Mouse (Mus musculus) hindbrain, embryonic 12.5 days (tissue): Measurements from ENCODE around the gene Tfe3. TPM values are rescaled to one million over a fixed set of nuclear protein-coding genes. Genes with fewer than 3 reads are reported as not detected.
"Not testable (repeated sequence)": the region's sequence is repeated elsewhere in the genome, so short reads cannot be mapped to it uniquely, and the experiment has no call there.

ENCODE experiments used
- ATAC-seq: fragments of 200-750 bp; cut with Nextera tagmentation; 2 replicates; pipeline ENCODE4 v1.8.0; 2017; ENCODE audit warnings: moderate TSS enrichment; ENCODE audit not compliant: low FRiP score
- H3K27ac ChIP-seq: fragments of 300-500 bp; sonication (generic); 2 replicates; pipeline ENCODE4 v1.5.1; 2016; ENCODE audit warnings: mild to moderate bottlenecking
- H3K27me3 ChIP-seq: fragments of 300-500 bp; sonication (generic); 2 replicates; pipeline ENCODE4 v1.6.1; 2016; ENCODE audit warnings: mild to moderate bottlenecking
- H3K36me3 ChIP-seq: fragments of 300-500 bp; sonication (generic); 2 replicates; pipeline ENCODE4 v1.6.1; 2016; ENCODE audit warnings: mild to moderate bottlenecking
- H3K4me1 ChIP-seq: fragments of 300-500 bp; sonication (generic); 2 replicates; pipeline ENCODE4 v1.6.1; 2016
- H3K4me2 ChIP-seq: fragments of 300-500 bp; sonication (generic); replicated peaks from 2 replicates; pipeline ENCODE4 v1.6.1; 2016; ENCODE audit warnings: mild to moderate bottlenecking
- H3K4me3 ChIP-seq: fragments of 300-500 bp; sonication (generic); 2 replicates; pipeline ENCODE4 v1.5.1; 2016; ENCODE audit warnings: mild to moderate bottlenecking
- H3K9ac ChIP-seq: fragments of 300-500 bp; sonication (generic); 2 replicates; pipeline ENCODE4 v1.6.1; 2016; ENCODE audit warnings: mild to moderate bottlenecking, moderate library complexity
- H3K9me3 ChIP-seq: fragments of 300-500 bp; sonication (generic); replicated peaks from 2 replicates; pipeline ENCODE4 v1.6.1; 2016; ENCODE audit warnings: mild to moderate bottlenecking
- WGBS: fragments of 180-500 bp; shearing (Covaris S2); methylation state at CpG from one replicate; pipeline ENCODE4 v1.1.7; 2016; 5-methylcytosine and 5-hydroxymethylcytosine counted together
- polyA plus RNA-seq: library from polyadenylated mRNA; unstranded; fragments of >200 nt; fragmentation: Nextera tagmentation; extraction: Ambion mirVana; gene quantifications from 2 replicates; pipeline ENCODE4 v1.2.1, GENCODE M21; 2016

Gene Tfe3
- polyA plus RNA-seq, 1 experiment from 2014 or later, result 34.8 TPM

GRCm38 (mm10) chrX:7728922-7729265, 33.5 kb upstream of the Tfe3 start:
- peak overlapping the region; percentile 56 for H3K4me2 ChIP-seq
- no peak overlapping the region for H3K27ac ChIP-seq
- H3K4me3 ChIP-seq, result peak overlapping the region; percentile 41
- peaks cover 4% of the 10 kb centered on the region; the same call in 1 of the 2 replicates for H3K4me1 ChIP-seq
- peaks cover 14% of the 10 kb centered on the region for H3K36me3 ChIP-seq
- 33% methylated on average over 4 of the region's 4 CpGs for WGBS
- peak overlapping the region; percentile 55 for H3K9ac ChIP-seq
- no peaks in the 10 kb centered on the region for H3K27me3 ChIP-seq
- no peaks in the 10 kb centered on the region for H3K9me3 ChIP-seq
- no peak; the same call in 1 of the 2 replicates for ATAC-seq

GRCm38 (mm10) chrX:7733571-7734156, 28.7 kb upstream of the Tfe3 start:
- ATAC-seq, result no peak
- H3K4me3 ChIP-seq, result no peak overlapping the region

GRCm38 (mm10) chrX:7739336-7740081, 22.9 kb upstream of the Tfe3 start:
- H3K9me3 ChIP-seq, result no peaks in the 10 kb centered on the region
- H3K4me2 ChIP-seq, result no peak overlapping the region
- no peaks in the 10 kb centered on the region for H3K4me1 ChIP-seq
- H3K9ac ChIP-seq, result no peak overlapping the region
- WGBS, result 69% methylated on average over 14 of the region's 14 CpGs
- H3K4me3 ChIP-seq, result no peak overlapping the region
- no peak for ATAC-seq
- no peaks in the 10 kb centered on the region for H3K27me3 ChIP-seq
- 0 out of 2 replicates have a peak, but pooled peaks cover 11% of the 10 kb centered on the region for H3K36me3 ChIP-seq
- no peak overlapping the region for H3K27ac ChIP-seq

More at GRCm38 (mm10) chrX:7733571-7734156, 28.7 kb upstream of the Tfe3 start:
- peaks cover 4% of the 10 kb centered on the region; the same call in 1 of the 2 replicates for H3K4me1 ChIP-seq
- H3K4me2 ChIP-seq, result no peak overlapping the region
- H3K9me3 ChIP-seq, result no peaks in the 10 kb centered on the region
- H3K27me3 ChIP-seq, result no peaks in the 10 kb centered on the region
- no peak overlapping the region for H3K9ac ChIP-seq
- WGBS, result 38% methylated on average over 24 of the region's 26 CpGs
- no peak overlapping the region for H3K27ac ChIP-seq
- peaks cover 11% of the 10 kb centered on the region; the same call in 1 of the 2 replicates for H3K36me3 ChIP-seq

- no peaks in the 10 kb centered on the region for H3K4me1 ChIP-seq
- no peaks in the 10 kb centered on the region for H3K27me3 ChIP-seq
- ATAC-seq, result no peak
- H3K9me3 ChIP-seq, result no peaks in the 10 kb centered on the region
- 0 out of 2 replicates have a peak, but pooled peaks cover 11% of the 10 kb centered on the region for H3K36me3 ChIP-seq
- H3K4me2 ChIP-seq, result no peak overlapping the region
- no peak overlapping the region for H3K9ac ChIP-seq
- WGBS, result 65% methylated on average over 10 of the region's 10 CpGs
- no peak overlapping the region for H3K27ac ChIP-seq
- H3K4me3 ChIP-seq, result no peak overlapping the region
These were observed 22.1 kb upstream of the Tfe3 start for GRCm38 (mm10) chrX:7740082-7740819.

- H3K9ac ChIP-seq, result no peak overlapping the region
- no peak overlapping the region for H3K4me3 ChIP-seq
- no peak overlapping the region for H3K27ac ChIP-seq
- no peak overlapping the region for H3K4me2 ChIP-seq
- no peaks in the 10 kb centered on the region for H3K27me3 ChIP-seq
- 79% methylated on average over 5 of the region's 5 CpGs for WGBS
- 0 out of 2 replicates have a peak, but pooled peaks cover 11% of the 10 kb centered on the region for H3K36me3 ChIP-seq
- no peaks in the 10 kb centered on the region for H3K4me1 ChIP-seq
- ATAC-seq, result no peak
- H3K9me3 ChIP-seq, result no peaks in the 10 kb centered on the region
These were observed 21.3 kb upstream of the Tfe3 start for GRCm38 (mm10) chrX:7741103-7741502.

- Histone ChIP-seq H3K9me3 (no peaks in the 10 kb centered on the region), H3K4me1 (no peaks in the 10 kb centered on the region), H3K27ac (no peak overlapping the region), H3K4me3 (no peak overlapping the region), H3K36me3 (no peaks in the 10 kb centered on the region), H3K4me2 (no peak overlapping the region), H3K27me3 (no peaks in the 10 kb centered on the region), H3K9ac (no peak overlapping the region)
- WGBS, result 47% methylated on average over 5 of the region's 5 CpGs
- ATAC-seq, result no peak
These were observed 18.9 kb upstream of the Tfe3 start for GRCm38 (mm10) chrX:7743470-7743869.

- no peaks in the 10 kb centered on the region for H3K9me3 ChIP-seq
- 0 out of 2 replicates have a peak, but pooled peaks cover 2% of the 10 kb centered on the region for H3K4me1 ChIP-seq
- no peak overlapping the region for H3K9ac ChIP-seq
- 56% methylated on average over 1 of the region's 1 CpGs for WGBS
- no peaks in the 10 kb centered on the region for H3K27me3 ChIP-seq
- no peak overlapping the region for H3K4me3 ChIP-seq
- no peak overlapping the region for H3K4me2 ChIP-seq
- no peak overlapping the region for H3K27ac ChIP-seq
- no peak for ATAC-seq
- no peaks in the 10 kb centered on the region for H3K36me3 ChIP-seq
These were observed 17.4 kb upstream of the Tfe3 start for GRCm38 (mm10) chrX:7744940-7745339.

- no peaks in the 10 kb centered on the region for H3K9me3 ChIP-seq
- H3K4me3 ChIP-seq, result no peak overlapping the region
- 0 out of 2 replicates have a peak, but pooled peaks cover 3% of the 10 kb centered on the region for H3K4me1 ChIP-seq
- no peak overlapping the region for H3K9ac ChIP-seq
- no peaks in the 10 kb centered on the region for H3K27me3 ChIP-seq
- H3K27ac ChIP-seq, result no peak overlapping the region
- no peaks in the 10 kb centered on the region for H3K36me3 ChIP-seq
- WGBS, result 92% methylated on average over 8 of the region's 8 CpGs
- no peak for ATAC-seq
- H3K4me2 ChIP-seq, result no peak overlapping the region
These were observed 16.9 kb upstream of the Tfe3 start for GRCm38 (mm10) chrX:7745429-7745828.

GRCm38 (mm10) chrX:7750432-7751116, 11.8 kb upstream of the Tfe3 start, which contains the start of gene Ccdc120:
Ccdc120 (minus strand) TSS chrX:7750905.
- 11% methylated on average over 44 of the region's 56 CpGs for WGBS
- Histone ChIP-seq H3K4me2 (peak within 1 kb of the TSS; percentile 52), H3K9me3 (no peaks in the 10 kb centered on the region), H3K4me3 (peak within 1 kb of the TSS; percentile 63), H3K27me3 (no peaks in the 10 kb centered on the region), H3K36me3 (no peaks in the 10 kb centered on the region), H3K4me1 (0 out of 2 replicates have a peak, but pooled peaks cover 3% of the 10 kb centered on the region), H3K9ac (peak within 1 kb of the TSS; percentile 76), H3K27ac (no peak within 1 kb of the TSS)
- ATAC-seq, result peak; percentile 88

- H3K4me3 ChIP-seq, H3K27me3 ChIP-seq, H3K9ac ChIP-seq, H3K4me2 ChIP-seq, H3K36me3 ChIP-seq, H3K4me1 ChIP-seq, H3K27ac ChIP-seq, H3K9me3 ChIP-seq: not testable (repeated sequence)
- 13% methylated on average over 3 of the region's 3 CpGs for WGBS
- ATAC-seq, result 0 out of 2 replicates have a peak, but pooled peaks have one; percentile 47
These were observed 8.7 kb upstream of the Tfe3 start for GRCm38 (mm10) chrX:7753627-7754026.

GRCm38 (mm10) chrX:7762921-7763197, 499 bp downstream of the Tfe3 start:
- no peaks in the 10 kb centered on the region for H3K27me3 ChIP-seq
- peaks cover 12% of the 10 kb centered on the region; the same call in 1 of the 2 replicates for H3K36me3 ChIP-seq
- H3K4me2 ChIP-seq, result peak overlapping the region; percentile 67
- peak overlapping the region; percentile 69 for H3K9ac ChIP-seq
- peak overlapping the region; percentile 62 for H3K4me3 ChIP-seq
- peak; percentile 34 for ATAC-seq
- H3K9me3 ChIP-seq, result no peaks in the 10 kb centered on the region
- peak overlapping the region; percentile 70 for H3K27ac ChIP-seq
- WGBS, result 22% methylated on average over 20 of the region's 21 CpGs
- H3K4me1 ChIP-seq, result peaks cover 17% of the 10 kb centered on the region; the same call in 1 of the 2 replicates
